Mouse (Mus musculus): ENCODE results near the gene Slc32a1.

GRCm38 (mm10) chr2:158654717-158655116, 44.1 kb downstream of the Slc32a1 start:
- no peak for TF ChIP-seq CTCF (IDR thresholded peaks at IDR 0.05; ENCODE audit: low read depth, low read length)
- TF ChIP-seq POLR2A (IDR thresholded peaks at IDR 0.05; ENCODE audit: borderline replicate concordance, low read depth, low read length) = no peak
